Mouse (Mus musculus) embryonic facial prominence, embryonic 14.5 days (tissue): ENCODE measurements around the gene Scgb2b26. TPM values are rescaled to one million over a fixed set of nuclear protein-coding genes. Genes with fewer than 3 reads are reported as not detected.
"Not testable (repeated sequence)": the region's sequence is repeated elsewhere in the genome, so short reads cannot be mapped to it uniquely, and the experiment has no call there.

Experiments
- ATAC-seq: fragments of 200-750 bp; cut with Nextera tagmentation; 2 replicates; pipeline ENCODE4 v1.8.0; 2017; ENCODE audit warnings: low read depth, moderate number of reproducible peaks, moderate TSS enrichment
- DNase-seq: peaks from one replicate; pipeline ENCODE4 v3.0.0-alpha.2; 2015; ENCODE audit warnings: low spot score
- H3K27ac ChIP-seq: fragments of 300-500 bp; sonication (generic); replicated peaks from 2 replicates; pipeline ENCODE4 v1.5.1; 2014; ENCODE audit warnings: low read depth, mild to moderate bottlenecking, low read length, moderate library complexity
- H3K27me3 ChIP-seq: fragments of 300-500 bp; sonication (generic); replicated peaks from 2 replicates; pipeline ENCODE4 v1.6.1; 2014; ENCODE audit warnings: low read length; ENCODE audit not compliant: control insufficient read depth, insufficient read depth
- H3K36me3 ChIP-seq: fragments of 300-500 bp; sonication (generic); 2 replicates; pipeline ENCODE4 v1.6.1; 2014; ENCODE audit warnings: low read length, mixed read lengths; ENCODE audit not compliant: control insufficient read depth, insufficient read depth
- H3K4me1 ChIP-seq: fragments of 300-500 bp; sonication (generic); 2 replicates; pipeline ENCODE4 v1.6.1; 2014; ENCODE audit warnings: antibody characterized with exemption, low read length; ENCODE audit not compliant: control insufficient read depth, insufficient read depth
- H3K4me2 ChIP-seq: fragments of 300-500 bp; sonication (generic); 2 replicates; pipeline ENCODE4 v1.6.1; 2014; ENCODE audit warnings: low read depth, mild to moderate bottlenecking, low read length, moderate library complexity, mixed read lengths
- H3K4me3 ChIP-seq: fragments of 300-500 bp; sonication (generic); 2 replicates; pipeline ENCODE4 v1.5.1; 2014; ENCODE audit warnings: low read depth, mild to moderate bottlenecking, low read length
- H3K9ac ChIP-seq: fragments of 300-500 bp; sonication (generic); 2 replicates; pipeline ENCODE4 v1.6.1; 2014; ENCODE audit warnings: low read depth, mild to moderate bottlenecking, low read length, moderate library complexity, mixed read lengths
- H3K9me3 ChIP-seq: fragments of 300-500 bp; sonication (generic); 2 replicates; pipeline ENCODE4 v1.6.1; 2016; ENCODE audit warnings: low read length; ENCODE audit not compliant: control insufficient read depth
- WGBS: fragments of 180-500 bp; shearing (Covaris S2); extraction: QIAGEN DNeasy Blood & Tissue Kit; methylation state at CpG from one replicate; pipeline ENCODE4 v1.1.7; 2014; 5-methylcytosine and 5-hydroxymethylcytosine counted together
- polyA plus RNA-seq: library from polyadenylated mRNA; unstranded; fragments of >200 nt; fragmentation: Nextera tagmentation; extraction: Ambion mirVana; gene quantifications from 2 replicates; pipeline ENCODE4 v1.2.1, GENCODE M21; 2014

The Scgb2b26 gene
- not detected in 2 replicates for polyA plus RNA-seq

DNA sequence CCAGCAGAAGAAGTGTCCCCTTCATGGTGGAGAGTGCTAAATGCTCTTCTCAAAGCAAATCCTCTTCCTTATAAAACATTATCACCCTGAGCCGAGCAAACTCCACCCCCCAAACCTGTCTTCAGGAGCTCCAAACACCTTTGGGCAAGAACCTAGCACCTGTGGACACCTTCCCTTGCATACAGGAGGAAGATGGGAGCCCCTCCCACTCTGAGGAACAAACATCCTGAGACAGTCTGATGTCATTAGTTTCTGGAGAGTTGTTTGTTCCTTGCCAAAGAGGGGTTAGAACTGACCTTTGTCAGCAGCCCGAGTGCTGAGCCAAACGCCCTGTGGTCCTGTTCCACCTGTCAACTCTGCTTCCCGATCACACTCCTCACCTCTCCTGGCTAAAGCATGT lies at the start of gene Scgb2b26:
Scgb2b26 (minus strand) TSS at position 101 of the 400 bp plus-strand sequence.
- 0 out of 2 replicates have a peak, but pooled peaks cover 3% of the 10 kb centered on the region for H3K9me3 ChIP-seq
- no peak within 1 kb of the TSS for H3K4me3 ChIP-seq
- no peak within 1 kb of the TSS for H3K27ac ChIP-seq
- DNase-seq (no peak), ATAC-seq (no peak)
- WGBS, result 82% methylated on average over 4 of the region's 4 CpGs
- H3K27me3 ChIP-seq, result no peaks in the 10 kb centered on the region
- H3K4me1 ChIP-seq, result no peaks in the 10 kb centered on the region
- no peak within 1 kb of the TSS for H3K9ac ChIP-seq
- H3K36me3 ChIP-seq, result no peaks in the 10 kb centered on the region
- H3K4me2 ChIP-seq, result no peak within 1 kb of the TSS

DNA sequence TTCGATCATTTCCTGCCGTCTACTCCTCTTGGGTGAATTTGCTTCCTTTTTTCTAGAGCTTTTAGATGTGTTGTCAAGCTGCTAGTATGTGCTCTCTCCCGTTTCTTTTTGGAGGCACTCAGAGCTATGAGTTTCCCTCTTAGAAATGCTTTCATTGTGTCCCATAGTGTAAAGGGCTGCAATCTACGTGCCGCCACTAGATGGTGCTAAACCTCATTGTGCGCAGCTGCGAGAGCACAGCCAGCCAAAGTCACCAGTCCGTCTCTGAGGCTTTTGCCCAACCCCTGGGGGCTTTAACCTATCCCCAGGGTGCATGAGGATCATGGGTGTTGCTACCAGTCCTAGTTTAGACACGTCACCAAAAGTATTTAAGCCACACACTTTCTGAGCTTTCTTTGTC lies 37.4 kb upstream of the Scgb2b26 start:
- not testable (repeated sequence) for DNase-seq
- 22% methylated on average over 8 of the region's 9 CpGs for WGBS

GRCm38 (mm10) chr7:33902982-33903381 lies 41.9 kb downstream of the Scgb2b26 start:
- H3K36me3 ChIP-seq, result no peaks in the 10 kb centered on the region
- DNase-seq (no peak), ATAC-seq (no peak)
- no peak overlapping the region for H3K4me3 ChIP-seq
- no peaks in the 10 kb centered on the region for H3K27me3 ChIP-seq
- no peak overlapping the region for H3K4me2 ChIP-seq
- peaks cover 27% of the 10 kb centered on the region; the same call in 1 of the 2 replicates for H3K9me3 ChIP-seq
- H3K27ac ChIP-seq, result no peak overlapping the region
- H3K4me1 ChIP-seq, result no peaks in the 10 kb centered on the region
- H3K9ac ChIP-seq, result no peak overlapping the region

More for the DNA sequence above, 37.4 kb upstream of the Scgb2b26 start:
- H3K27me3 ChIP-seq, H3K9me3 ChIP-seq, ATAC-seq, H3K4me2 ChIP-seq, H3K36me3 ChIP-seq, H3K27ac ChIP-seq, H3K4me1 ChIP-seq, H3K9ac ChIP-seq, H3K4me3 ChIP-seq: not testable (repeated sequence)

DNA sequence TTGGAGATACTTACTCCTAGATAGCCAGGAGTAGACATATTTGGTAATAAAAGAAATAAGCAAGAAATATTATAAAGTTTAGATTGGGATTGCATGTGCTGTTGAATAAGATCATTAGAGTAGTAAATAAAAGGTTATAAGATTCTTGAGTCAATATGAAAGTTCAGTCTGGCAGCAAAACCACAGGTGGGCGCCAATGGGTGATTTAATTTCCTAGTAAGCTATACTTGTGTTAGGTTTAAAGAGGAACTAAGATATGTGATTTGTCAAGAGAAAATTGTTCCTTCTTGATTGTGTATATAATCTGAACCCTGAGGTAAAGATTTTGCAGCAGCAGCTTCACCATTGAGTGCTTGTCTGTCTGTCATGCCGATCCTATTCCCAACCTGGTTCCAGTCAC lies 44.0 kb downstream of the Scgb2b26 start:
- 90% methylated on average over 2 of the region's 2 CpGs for WGBS

GRCm38 (mm10) chr7:33900007-33900406 lies 44.8 kb downstream of the Scgb2b26 start:
- no peaks in the 10 kb centered on the region for H3K36me3 ChIP-seq
- no peak overlapping the region for H3K9ac ChIP-seq
- H3K9me3 ChIP-seq, result peaks cover 31% of the 10 kb centered on the region; the same call in 1 of the 2 replicates
- H3K27ac ChIP-seq, result no peak overlapping the region
- H3K4me2 ChIP-seq, result no peak overlapping the region
- no peaks in the 10 kb centered on the region for H3K4me1 ChIP-seq
- no peaks in the 10 kb centered on the region for H3K27me3 ChIP-seq
- ATAC-seq (no peak), DNase-seq (no peak)
- H3K4me3 ChIP-seq, result no peak overlapping the region
- 51% methylated on average over 2 of the region's 2 CpGs for WGBS

More for the DNA sequence above, 44.0 kb downstream of the Scgb2b26 start:
- Histone ChIP-seq H3K9ac (no peak overlapping the region), H3K9me3 (peaks cover 31% of the 10 kb centered on the region; the same call in 1 of the 2 replicates), H3K4me1 (no peaks in the 10 kb centered on the region), H3K27me3 (no peaks in the 10 kb centered on the region), H3K36me3 (no peaks in the 10 kb centered on the region), H3K27ac (no peak overlapping the region), H3K4me2 (no peak overlapping the region), H3K4me3 (no peak overlapping the region)
- DNase-seq (no peak), ATAC-seq (no peak)

Other genes starting within 250 kb of the Scgb2b26 start
- gene Scgb2b24, start 205.7 kb downstream of the Scgb2b26 start, polyA plus RNA-seq, result not detected in 2 replicates
- gene Scgb1b24, start 201.2 kb downstream of the Scgb2b26 start, polyA plus RNA-seq, result not detected in 2 replicates
- gene Scgb2b27, start 68.9 kb upstream of the Scgb2b26 start, polyA plus RNA-seq, result not detected in 2 replicates
- not detected in 2 replicates for gene Scgb1b27, start 76.4 kb upstream of the Scgb2b26 start, polyA plus RNA-seq
- not detected in 2 replicates for gene Scgb1b30, start 150.4 kb upstream of the Scgb2b26 start, polyA plus RNA-seq
- 6.8 and 7.8 TPM in 2 replicates for gene Wtip, start 188.2 kb upstream of the Scgb2b26 start, polyA plus RNA-seq
- 166 and 183 TPM in 2 replicates for gene Uba2, start 224.6 kb upstream of the Scgb2b26 start, polyA plus RNA-seq